Mouse (Mus musculus): ENCODE measurements around the gene 4931428L18Rik. TPM values are rescaled to one million over a fixed set of nuclear protein-coding genes. Genes with fewer than 3 reads are reported as not detected.

Gene 4931428L18Rik
- polyA plus RNA-seq, 1 experiment from 2014 or later: not detected

GRCm38 (mm10) chr1:31058861-31059351, 163.6 kb downstream of the 4931428L18Rik start:
- no peak for DNase-seq (ENCODE audit: low spot score)

GRCm38 (mm10) chr1:31058196-31058595, 164.3 kb downstream of the 4931428L18Rik start:
- Histone ChIP-seq H3K4me3 (ENCODE audit: low read depth, low read length) (no peak overlapping the region), H3K4me1 (replicated peaks; ENCODE audit: control insufficient read depth, insufficient read depth, low read length) (no peaks in the 10 kb centered on the region), H3K27me3 (ENCODE audit: control insufficient read depth, insufficient read depth, low read length) (no peaks in the 10 kb centered on the region), H3K9ac (ENCODE audit: low read depth, low read length) (no peak overlapping the region), H3K9me3 (ENCODE audit: control insufficient read depth, low read length) (no peaks in the 10 kb centered on the region), H3K4me2 (replicated peaks; ENCODE audit: low read depth, low read length) (no peak overlapping the region), H3K36me3 (ENCODE audit: control insufficient read depth, insufficient read depth, low read length) (no peaks in the 10 kb centered on the region), H3K27ac (ENCODE audit: low read depth, low read length) (no peak overlapping the region)
- 81% methylated on average over 3 of the region's 3 CpGs for WGBS
- no peak for ATAC-seq (ENCODE audit: low FRiP score)
- no peak for DNase-seq (ENCODE audit: low spot score)

More at GRCm38 (mm10) chr1:31058861-31059351, 163.6 kb downstream of the 4931428L18Rik start:
- H3K9me3 ChIP-seq (ENCODE audit: control insufficient read depth, low read length): no peaks in the 10 kb centered on the region
- ATAC-seq (ENCODE audit: low FRiP score): no peak
- H3K4me2 ChIP-seq (replicated peaks; ENCODE audit: low read depth, low read length): no peak overlapping the region
- no peaks in the 10 kb centered on the region for H3K27me3 ChIP-seq (ENCODE audit: control insufficient read depth, insufficient read depth, low read length)
- 94% methylated on average over 2 of the region's 2 CpGs for WGBS
- no peaks in the 10 kb centered on the region for H3K36me3 ChIP-seq (ENCODE audit: control insufficient read depth, insufficient read depth, low read length)
- no peak overlapping the region for H3K4me3 ChIP-seq (ENCODE audit: low read depth, low read length)
- no peak overlapping the region for H3K9ac ChIP-seq (ENCODE audit: low read depth, low read length)
- no peaks in the 10 kb centered on the region for H3K4me1 ChIP-seq (replicated peaks; ENCODE audit: control insufficient read depth, insufficient read depth, low read length)
- no peak overlapping the region for H3K27ac ChIP-seq (ENCODE audit: low read depth, low read length)

DNA sequence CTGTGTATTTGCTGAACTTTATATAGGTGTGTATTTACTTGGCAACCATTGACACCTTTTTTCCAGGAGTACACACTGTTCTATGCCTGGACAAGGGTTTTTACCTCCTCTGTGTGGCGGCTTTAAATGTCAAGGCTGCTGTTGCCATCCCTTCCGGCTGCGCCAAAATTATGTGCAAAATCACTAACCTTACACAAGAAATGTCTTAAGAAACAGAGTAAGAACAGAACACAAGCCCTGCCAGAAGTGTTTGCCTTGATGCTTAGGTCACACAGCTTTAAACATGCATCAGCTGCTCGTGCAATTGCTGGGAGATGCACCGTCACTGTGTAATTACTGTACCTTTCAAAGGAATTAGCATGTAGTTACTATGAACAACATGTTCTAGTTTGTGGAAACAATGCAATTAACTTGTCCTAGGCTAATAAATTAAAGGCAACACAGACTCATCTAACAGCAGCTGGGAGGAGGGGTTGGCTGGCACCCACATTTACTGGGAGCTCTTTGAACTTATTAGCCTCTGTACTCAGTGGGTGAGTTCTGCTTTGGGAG, 171.0 kb downstream of the 4931428L18Rik start:
- H3K9ac ChIP-seq (ENCODE audit: low read depth, low read length): no peak overlapping the region
- DNase-seq (ENCODE audit: low spot score) (no peak), ATAC-seq (ENCODE audit: low FRiP score) (no peak)
- no peak overlapping the region for H3K4me3 ChIP-seq (ENCODE audit: low read depth, low read length)
- no peak overlapping the region for H3K4me2 ChIP-seq (replicated peaks; ENCODE audit: low read depth, low read length)
- no peaks in the 10 kb centered on the region for H3K36me3 ChIP-seq (ENCODE audit: control insufficient read depth, insufficient read depth, low read length)
- H3K9me3 ChIP-seq (ENCODE audit: control insufficient read depth, low read length): no peaks in the 10 kb centered on the region
- no peak overlapping the region for H3K27ac ChIP-seq (ENCODE audit: low read depth, low read length)
- no peaks in the 10 kb centered on the region for H3K27me3 ChIP-seq (ENCODE audit: control insufficient read depth, insufficient read depth, low read length)
- no peaks in the 10 kb centered on the region for H3K4me1 ChIP-seq (replicated peaks; ENCODE audit: control insufficient read depth, insufficient read depth, low read length)
- WGBS: 88% methylated on average over 5 of the region's 5 CpGs

GRCm38 (mm10) chr1:31049954-31050652, 172.4 kb downstream of the 4931428L18Rik start:
- Histone ChIP-seq H3K4me3 (ENCODE audit: low read depth, low read length) (no peak overlapping the region), H3K36me3 (ENCODE audit: control insufficient read depth, insufficient read depth, low read length) (no peaks in the 10 kb centered on the region), H3K9ac (ENCODE audit: low read depth, low read length) (no peak overlapping the region), H3K9me3 (ENCODE audit: control insufficient read depth, low read length) (no peaks in the 10 kb centered on the region), H3K4me2 (replicated peaks; ENCODE audit: low read depth, low read length) (no peak overlapping the region), H3K27me3 (ENCODE audit: control insufficient read depth, insufficient read depth, low read length) (no peaks in the 10 kb centered on the region), H3K4me1 (replicated peaks; ENCODE audit: control insufficient read depth, insufficient read depth, low read length) (no peaks in the 10 kb centered on the region), H3K27ac (ENCODE audit: low read depth, low read length) (no peak overlapping the region)
- no peak for ATAC-seq (ENCODE audit: low FRiP score)
- WGBS: 87% methylated on average over 5 of the region's 5 CpGs
- no peak for DNase-seq (ENCODE audit: low spot score)

- Histone ChIP-seq H3K4me2 (replicated peaks; ENCODE audit: low read depth, low read length) (no peak overlapping the region), H3K4me1 (replicated peaks; ENCODE audit: control insufficient read depth, insufficient read depth, low read length) (no peaks in the 10 kb centered on the region), H3K4me3 (ENCODE audit: low read depth, low read length) (no peak overlapping the region), H3K27me3 (ENCODE audit: control insufficient read depth, insufficient read depth, low read length) (no peaks in the 10 kb centered on the region), H3K9ac (ENCODE audit: low read depth, low read length) (no peak overlapping the region), H3K9me3 (ENCODE audit: control insufficient read depth, low read length) (no peaks in the 10 kb centered on the region), H3K27ac (ENCODE audit: low read depth, low read length) (no peak overlapping the region), H3K36me3 (ENCODE audit: control insufficient read depth, insufficient read depth, low read length) (no peaks in the 10 kb centered on the region)
- no peak for DNase-seq (ENCODE audit: low spot score)
- ATAC-seq (ENCODE audit: low FRiP score): no peak
- 86% methylated on average over 3 of the region's 3 CpGs for WGBS
Measured at GRCm38 (mm10) chr1:31043208-31043607, 179.3 kb downstream of the 4931428L18Rik start.

GRCm38 (mm10) chr1:31042793-31043192, 179.7 kb downstream of the 4931428L18Rik start:
- 97% methylated on average over 4 of the region's 4 CpGs for WGBS
- H3K9me3 ChIP-seq (ENCODE audit: control insufficient read depth, low read length): no peaks in the 10 kb centered on the region

DNA sequence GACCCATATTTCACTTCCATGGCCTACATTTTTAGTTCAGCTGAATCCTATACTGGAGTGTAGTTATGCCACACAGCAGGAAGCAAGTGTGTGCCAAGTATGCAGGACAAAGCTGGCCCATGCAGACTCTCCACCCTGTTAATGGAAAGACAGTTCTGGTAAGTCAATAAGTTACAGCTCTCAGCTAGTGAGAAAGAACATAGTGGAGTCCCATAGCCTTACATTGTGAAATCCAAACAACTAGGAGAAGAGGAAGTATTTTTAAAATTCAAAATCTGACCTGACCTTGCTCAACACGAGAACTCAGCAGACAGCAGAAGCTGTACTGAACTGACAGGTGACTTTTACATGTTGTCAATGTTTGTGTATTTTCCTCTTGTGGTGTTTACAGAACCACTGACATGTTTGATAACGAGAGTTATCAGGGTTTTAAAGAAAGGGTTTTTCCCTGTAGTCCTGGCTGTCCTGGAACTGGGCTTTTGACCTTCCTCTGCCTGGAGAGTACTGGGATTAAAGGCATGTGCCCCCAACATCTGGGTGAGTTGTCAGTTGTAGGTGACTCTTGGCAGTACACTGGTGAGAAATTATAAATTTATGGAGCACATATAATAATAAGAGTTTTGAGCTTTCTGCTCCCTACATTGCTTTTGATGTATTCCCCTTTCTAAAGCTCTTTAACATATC, 188.5 kb downstream of the 4931428L18Rik start:
- Histone ChIP-seq H3K27ac (ENCODE audit: low read depth, low read length) (no peak overlapping the region), H3K4me1 (replicated peaks; ENCODE audit: control insufficient read depth, insufficient read depth, low read length) (no peaks in the 10 kb centered on the region), H3K9me3 (ENCODE audit: control insufficient read depth, low read length) (no peaks in the 10 kb centered on the region), H3K27me3 (ENCODE audit: control insufficient read depth, insufficient read depth, low read length) (no peaks in the 10 kb centered on the region), H3K9ac (ENCODE audit: low read depth, low read length) (no peak overlapping the region), H3K36me3 (ENCODE audit: control insufficient read depth, insufficient read depth, low read length) (no peaks in the 10 kb centered on the region), H3K4me2 (replicated peaks; ENCODE audit: low read depth, low read length) (no peak overlapping the region), H3K4me3 (ENCODE audit: low read depth, low read length) (no peak overlapping the region)
- ATAC-seq (ENCODE audit: low FRiP score): no peak
- DNase-seq (ENCODE audit: low spot score): no peak
- WGBS: 74% methylated on average over 2 of the region's 2 CpGs

More at GRCm38 (mm10) chr1:31042793-31043192, 179.7 kb downstream of the 4931428L18Rik start:
- H3K4me1 ChIP-seq (replicated peaks; ENCODE audit: control insufficient read depth, insufficient read depth, low read length): no peaks in the 10 kb centered on the region
- no peak overlapping the region for H3K9ac ChIP-seq (ENCODE audit: low read depth, low read length)
- no peak overlapping the region for H3K4me3 ChIP-seq (ENCODE audit: low read depth, low read length)
- H3K27me3 ChIP-seq (ENCODE audit: control insufficient read depth, insufficient read depth, low read length): no peaks in the 10 kb centered on the region
- H3K27ac ChIP-seq (ENCODE audit: low read depth, low read length): no peak overlapping the region
- H3K4me2 ChIP-seq (replicated peaks; ENCODE audit: low read depth, low read length): no peak overlapping the region
- no peak for ATAC-seq (ENCODE audit: low FRiP score)
- no peaks in the 10 kb centered on the region for H3K36me3 ChIP-seq (ENCODE audit: control insufficient read depth, insufficient read depth, low read length)
- no peak for DNase-seq (ENCODE audit: low spot score)

DNA sequence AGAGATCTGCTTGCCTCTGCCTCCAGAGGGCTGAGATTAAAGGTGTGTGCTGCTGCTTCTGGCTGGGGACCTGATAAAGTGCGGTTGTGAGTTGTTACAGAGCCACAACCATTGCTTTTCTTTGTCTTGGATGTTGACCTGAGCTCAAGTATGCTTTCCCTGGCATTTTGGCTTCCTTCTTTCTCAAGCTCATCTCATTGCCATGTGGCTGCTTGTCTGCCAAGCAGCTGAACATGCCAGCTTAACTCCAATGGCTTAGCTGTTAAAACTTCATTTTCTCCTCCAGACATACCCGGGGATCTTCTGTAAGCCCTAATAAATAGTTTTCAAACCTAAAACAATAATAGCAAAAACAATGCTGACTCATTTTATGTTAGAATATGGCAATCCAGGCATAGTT, 190.1 kb downstream of the 4931428L18Rik start:
- no peaks in the 10 kb centered on the region for H3K27me3 ChIP-seq (ENCODE audit: control insufficient read depth, insufficient read depth, low read length)
- H3K9me3 ChIP-seq (ENCODE audit: control insufficient read depth, low read length): no peaks in the 10 kb centered on the region
- no peak for ATAC-seq (ENCODE audit: low FRiP score)
- no peak overlapping the region for H3K9ac ChIP-seq (ENCODE audit: low read depth, low read length)
- H3K4me1 ChIP-seq (replicated peaks; ENCODE audit: control insufficient read depth, insufficient read depth, low read length): no peaks in the 10 kb centered on the region
- H3K4me3 ChIP-seq (ENCODE audit: low read depth, low read length): no peak overlapping the region
- no peak overlapping the region for H3K4me2 ChIP-seq (replicated peaks; ENCODE audit: low read depth, low read length)
- WGBS: 91% methylated on average over 2 of the region's 2 CpGs
- H3K27ac ChIP-seq (ENCODE audit: low read depth, low read length): no peak overlapping the region
- no peaks in the 10 kb centered on the region for H3K36me3 ChIP-seq (ENCODE audit: control insufficient read depth, insufficient read depth, low read length)
- DNase-seq (ENCODE audit: low spot score): no peak
